Mouse (Mus musculus): ENCODE measurements around the gene Drap1.

DNA sequence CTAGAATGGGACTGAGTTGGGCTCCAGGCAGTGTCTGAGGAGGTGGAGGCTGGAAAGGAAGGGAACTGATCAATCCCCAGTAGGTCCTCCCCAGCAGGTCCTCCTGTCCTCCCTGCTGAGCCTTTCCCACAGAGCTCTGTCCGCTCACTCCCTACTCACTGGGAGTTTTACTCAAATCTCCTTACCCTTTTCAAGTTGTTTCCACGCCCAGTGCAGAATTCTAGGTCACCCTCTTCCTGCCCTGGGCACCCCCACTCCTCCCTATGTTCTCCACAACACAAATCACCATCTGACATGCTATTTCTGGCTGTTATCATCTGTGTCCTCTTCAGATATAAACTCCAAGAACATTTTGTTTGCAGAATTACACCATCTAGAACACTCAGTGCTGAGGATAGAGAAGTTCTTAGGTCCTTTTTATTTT, 10.2 kb downstream of the Drap1 start:
- TF ChIP-seq POLR2A (IDR thresholded peaks at IDR 0.05; ENCODE audit: borderline replicate concordance, control insufficient read depth, low read depth, low read length) (no peak), CTCF (IDR thresholded peaks at IDR 0.05; ENCODE audit: control insufficient read depth, insufficient read depth, low read length) (no peak)

All from bone marrow, adult 2 months (tissue).